Mouse (Mus musculus): Measurements from ENCODE around the gene Sp1. TPM values are rescaled to one million over a fixed set of nuclear protein-coding genes. Genes with fewer than 3 reads are reported as not detected.
A peak's percentile ranks its signal among the peaks of the same experiment; 100 is the strongest.

Gene Sp1
- polyA plus RNA-seq, 1 experiment from 2014 or later = 5.0 TPM

DNA sequence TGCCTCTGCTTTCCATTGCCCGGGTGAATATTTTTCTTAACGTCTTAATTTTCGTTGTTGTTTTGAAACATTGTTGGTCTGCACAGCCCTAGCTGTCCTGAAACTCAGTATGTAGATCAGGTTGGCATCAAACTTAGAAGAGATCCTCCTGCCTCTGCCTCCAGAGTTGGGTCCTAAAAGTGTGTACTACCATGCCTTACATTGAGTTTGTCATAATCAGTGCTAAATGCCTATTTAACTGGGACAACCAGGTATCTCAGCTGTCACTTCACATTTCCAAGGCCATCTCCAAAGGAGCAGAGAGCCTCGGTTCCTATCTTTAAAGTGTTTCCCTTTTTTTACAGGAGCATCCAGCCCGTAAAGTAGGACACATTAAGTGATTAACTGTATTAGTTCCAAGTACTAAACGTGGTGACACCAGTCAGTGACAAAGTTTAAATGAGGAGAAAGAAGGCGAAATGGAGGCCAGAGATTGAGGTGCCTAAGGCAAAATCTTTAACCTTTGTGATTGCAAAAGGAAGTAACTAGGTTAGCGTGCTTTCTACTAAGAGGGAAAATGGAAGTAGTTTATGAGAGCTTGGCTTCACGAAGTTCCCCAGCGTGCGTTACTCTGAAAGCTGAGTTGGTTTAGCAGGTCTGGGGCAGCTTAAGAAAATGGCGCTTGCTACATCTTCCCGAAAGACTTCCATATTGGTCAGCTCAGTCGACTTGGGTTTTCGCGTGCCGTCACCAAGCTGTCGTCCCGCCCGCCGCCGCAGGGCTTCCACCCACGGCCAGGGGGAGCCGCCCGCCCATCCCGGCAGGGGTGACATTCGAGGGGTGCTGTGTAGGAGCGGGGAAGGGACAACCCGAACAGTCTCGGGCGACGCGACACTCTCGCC, 1.1 kb upstream of the Sp1 start:
- Histone ChIP-seq H3K9me3 (replicated peaks; ENCODE audit: control insufficient read depth, low read length) (no peaks in the 10 kb centered on the region), H3K4me1 (ENCODE audit: control insufficient read depth, insufficient read depth, low read length) (peaks cover 32% of the 10 kb centered on the region), H3K4me2 (ENCODE audit: low read depth, low read length) (peak overlapping the region; percentile 65), H3K27ac (ENCODE audit: low read length) (peak overlapping the region; percentile 99), H3K9ac (ENCODE audit: low read length) (peak overlapping the region; percentile 80), H3K36me3 (ENCODE audit: control insufficient read depth, insufficient read depth) (peaks cover 18% of the 10 kb centered on the region), H3K4me3 (ENCODE audit: low read length) (peak overlapping the region; percentile 56), H3K27me3 (ENCODE audit: control insufficient read depth, insufficient read depth, low read length) (no peaks in the 10 kb centered on the region)
- ATAC-seq (replicated peaks; ENCODE audit: extremely low read depth, insufficient read depth, low FRiP score) = peak; percentile 14; the same call in 1 of the 2 replicates
- 16% methylated on average over 34 of the region's 34 CpGs for WGBS

DNA sequence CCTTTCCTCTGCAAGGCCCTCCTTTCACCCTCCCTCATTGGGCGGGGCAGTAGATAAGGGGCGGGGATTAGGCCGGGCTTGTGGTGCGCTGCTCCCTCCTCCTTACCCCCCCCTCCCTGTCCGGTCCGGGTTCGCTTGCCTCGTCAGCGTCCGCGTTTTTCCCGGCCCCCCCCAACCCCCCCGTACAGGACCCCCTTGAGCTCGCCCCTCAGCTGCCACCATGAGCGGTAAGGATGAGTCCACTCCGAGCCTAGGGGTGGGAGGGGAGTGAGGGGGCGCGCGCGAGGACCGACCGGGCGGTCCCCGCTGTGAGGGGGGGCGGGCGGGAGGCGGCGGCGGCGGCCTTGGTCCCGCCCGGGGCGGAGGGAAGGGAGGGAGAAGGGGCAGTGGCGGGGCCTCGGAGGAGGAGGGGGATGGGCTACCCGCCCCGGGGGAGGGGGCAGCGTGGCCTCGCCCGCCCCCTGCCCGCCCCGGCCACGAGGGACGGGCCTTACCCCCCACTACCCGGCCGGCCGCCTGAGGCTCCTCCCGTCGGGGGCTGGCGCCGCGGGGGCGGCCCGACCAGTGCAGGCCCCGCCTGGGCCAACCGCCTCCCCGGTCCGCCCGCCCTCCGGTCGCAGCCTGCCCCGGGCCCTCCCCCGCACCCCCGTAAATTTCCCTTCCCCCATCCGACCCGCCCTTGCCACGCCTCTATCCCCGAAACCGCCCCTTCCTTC, 411 bp downstream of the Sp1 start:
- ATAC-seq (replicated peaks; ENCODE audit: extremely low read depth, insufficient read depth, low FRiP score) = peak; percentile 42
- Histone ChIP-seq H3K4me2 (ENCODE audit: low read depth, low read length) (peak overlapping the region; percentile 59), H3K9ac (ENCODE audit: low read length) (peak overlapping the region; percentile 90), H3K27ac (ENCODE audit: low read length) (peak overlapping the region; percentile 98), H3K36me3 (ENCODE audit: control insufficient read depth, insufficient read depth) (peaks cover 27% of the 10 kb centered on the region), H3K9me3 (replicated peaks; ENCODE audit: control insufficient read depth, low read length) (no peaks in the 10 kb centered on the region), H3K27me3 (ENCODE audit: control insufficient read depth, insufficient read depth, low read length) (no peaks in the 10 kb centered on the region), H3K4me1 (ENCODE audit: control insufficient read depth, insufficient read depth, low read length) (peaks cover 34% of the 10 kb centered on the region), H3K4me3 (ENCODE audit: low read length) (peak overlapping the region; percentile 68)
- 2% methylated on average over 32 of the region's 69 CpGs for WGBS

DNA sequence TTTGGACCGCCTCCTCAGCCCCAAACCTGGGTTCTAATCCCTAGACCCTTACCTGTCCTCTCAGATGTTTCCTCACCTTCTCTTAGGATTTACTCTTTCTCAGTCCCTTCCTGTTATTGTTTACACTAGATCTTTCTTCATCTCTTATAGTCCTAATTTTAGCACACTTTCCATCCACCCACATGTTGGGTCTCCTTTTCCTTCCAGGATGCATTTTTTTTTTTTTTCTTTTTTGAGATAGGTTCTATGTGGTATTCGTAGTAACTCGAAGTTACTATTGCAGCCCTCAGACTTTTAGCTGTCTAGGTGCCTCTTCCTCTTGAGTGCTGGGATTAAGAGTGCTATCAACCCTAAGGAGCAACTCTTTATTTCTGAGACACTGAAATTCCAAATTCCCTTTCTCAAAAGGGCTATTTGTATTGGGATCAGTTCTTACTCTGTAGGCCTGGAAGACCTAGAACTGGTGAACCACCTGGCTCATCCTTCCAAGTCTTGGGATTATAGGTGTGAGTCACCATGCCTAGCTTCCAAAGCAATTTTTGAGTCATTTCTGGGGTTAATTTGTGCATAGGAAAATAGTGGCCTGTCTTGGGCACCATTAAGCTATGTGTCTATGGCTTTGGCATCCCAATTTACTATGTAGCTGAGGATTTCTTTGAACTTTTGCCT, 1.1 kb downstream of the Sp1 start:
- peaks cover 39% of the 10 kb centered on the region for H3K4me1 ChIP-seq (ENCODE audit: control insufficient read depth, insufficient read depth, low read length)
- H3K27me3 ChIP-seq (ENCODE audit: control insufficient read depth, insufficient read depth, low read length) = no peaks in the 10 kb centered on the region
- peak overlapping the region; percentile 68 for H3K4me3 ChIP-seq (ENCODE audit: low read length)
- 8% methylated on average over 3 of the region's 3 CpGs for whole genome bisulfite sequencing
- ATAC-seq (replicated peaks; ENCODE audit: extremely low read depth, insufficient read depth, low FRiP score) = no peak
- H3K27ac ChIP-seq (ENCODE audit: low read length) = peak overlapping the region; percentile 98
- peak overlapping the region; percentile 90 for H3K9ac ChIP-seq (ENCODE audit: low read length)
- peak overlapping the region; percentile 59 for H3K4me2 ChIP-seq (ENCODE audit: low read depth, low read length)
- H3K9me3 ChIP-seq (replicated peaks; ENCODE audit: control insufficient read depth, low read length) = no peaks in the 10 kb centered on the region
- H3K36me3 ChIP-seq (ENCODE audit: control insufficient read depth, insufficient read depth) = peaks cover 30% of the 10 kb centered on the region

DNA sequence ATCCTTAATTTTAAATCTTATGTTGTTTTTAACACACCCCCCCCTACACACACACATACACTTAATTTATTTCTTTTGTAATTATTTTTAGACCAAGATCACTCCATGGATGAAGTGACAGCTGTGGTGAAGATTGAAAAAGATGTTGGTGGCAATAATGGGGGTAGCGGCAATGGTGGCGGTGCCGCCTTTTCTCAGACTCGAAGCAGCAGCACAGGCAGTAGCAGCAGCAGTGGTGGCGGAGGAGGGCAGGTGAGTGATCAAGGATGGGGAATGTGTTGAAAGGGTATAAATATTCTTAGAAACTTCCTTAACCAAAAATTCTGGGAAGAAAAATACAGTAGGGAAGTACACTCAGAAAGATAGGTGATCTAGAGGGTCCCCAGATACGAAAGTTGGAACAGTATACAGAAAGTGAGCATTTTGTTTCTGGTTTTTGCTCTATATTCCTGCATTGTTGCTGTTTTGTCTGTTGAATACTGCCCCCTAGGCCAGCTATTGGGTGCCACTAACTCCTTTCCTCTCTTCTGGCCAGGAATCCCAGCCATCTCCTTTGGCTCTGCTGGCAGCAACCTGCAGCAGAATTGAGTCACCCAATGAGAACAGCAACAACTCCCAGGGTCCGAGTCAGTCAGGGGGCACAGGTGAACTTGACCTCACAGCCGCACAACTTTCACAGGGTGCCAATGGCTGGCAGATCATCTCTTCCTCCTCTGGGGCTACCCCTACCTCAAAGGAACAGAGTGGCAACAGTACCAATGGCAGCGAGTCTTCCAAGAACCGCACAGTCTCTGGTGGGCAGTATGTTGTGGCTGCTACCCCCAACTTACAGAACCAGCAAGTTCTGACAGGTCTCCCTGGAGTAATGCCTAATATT, 2.0 kb downstream of the Sp1 start:
- no peak overlapping the region for H3K9ac ChIP-seq (ENCODE audit: low read length)
- no peak for ATAC-seq (replicated peaks; ENCODE audit: extremely low read depth, insufficient read depth, low FRiP score)
- H3K27ac ChIP-seq (ENCODE audit: low read length) = no peak overlapping the region
- H3K36me3 ChIP-seq (ENCODE audit: control insufficient read depth, insufficient read depth) = peaks cover 34% of the 10 kb centered on the region
- H3K9me3 ChIP-seq (replicated peaks; ENCODE audit: control insufficient read depth, low read length) = no peaks in the 10 kb centered on the region
- 92% methylated on average over 10 of the region's 10 CpGs for WGBS
- H3K4me3 ChIP-seq (ENCODE audit: low read length) = no peak overlapping the region
- no peaks in the 10 kb centered on the region for H3K27me3 ChIP-seq (ENCODE audit: control insufficient read depth, insufficient read depth, low read length)
- H3K4me2 ChIP-seq (ENCODE audit: low read depth, low read length) = no peak overlapping the region
- peaks cover 39% of the 10 kb centered on the region for H3K4me1 ChIP-seq (ENCODE audit: control insufficient read depth, insufficient read depth, low read length)

DNA sequence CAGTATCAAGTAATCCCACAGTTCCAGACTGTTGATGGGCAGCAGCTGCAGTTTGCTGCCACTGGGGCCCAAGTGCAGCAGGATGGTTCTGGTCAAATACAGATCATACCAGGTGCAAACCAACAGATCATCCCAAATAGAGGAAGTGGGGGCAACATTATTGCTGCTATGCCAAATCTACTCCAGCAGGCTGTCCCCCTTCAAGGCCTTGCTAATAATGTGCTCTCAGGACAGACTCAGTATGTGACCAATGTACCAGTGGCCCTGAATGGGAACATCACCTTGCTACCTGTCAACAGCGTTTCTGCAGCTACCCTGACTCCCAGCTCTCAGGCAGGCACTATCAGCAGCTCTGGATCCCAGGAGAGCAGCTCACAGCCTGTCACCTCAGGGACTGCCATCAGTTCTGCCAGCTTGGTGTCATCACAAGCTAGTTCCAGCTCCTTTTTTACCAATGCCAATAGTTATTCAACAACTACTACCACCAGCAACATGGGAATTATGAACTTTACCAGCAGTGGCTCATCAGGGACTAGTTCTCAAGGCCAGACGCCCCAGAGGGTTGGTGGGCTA, 2.7 kb downstream of the Sp1 start:
- ATAC-seq (replicated peaks; ENCODE audit: extremely low read depth, insufficient read depth, low FRiP score) = no peak
- H3K4me2 ChIP-seq (ENCODE audit: low read depth, low read length) = no peak overlapping the region
- no peak overlapping the region for H3K4me3 ChIP-seq (ENCODE audit: low read length)
- H3K27me3 ChIP-seq (ENCODE audit: control insufficient read depth, insufficient read depth, low read length) = no peaks in the 10 kb centered on the region
- WGBS = 68% methylated on average over 2 of the region's 2 CpGs
- H3K9ac ChIP-seq (ENCODE audit: low read length) = no peak overlapping the region
- H3K36me3 ChIP-seq (ENCODE audit: control insufficient read depth, insufficient read depth) = peaks cover 37% of the 10 kb centered on the region
- no peaks in the 10 kb centered on the region for H3K9me3 ChIP-seq (replicated peaks; ENCODE audit: control insufficient read depth, low read length)
- peaks cover 39% of the 10 kb centered on the region for H3K4me1 ChIP-seq (ENCODE audit: control insufficient read depth, insufficient read depth, low read length)
- H3K27ac ChIP-seq (ENCODE audit: low read length) = no peak overlapping the region

DNA sequence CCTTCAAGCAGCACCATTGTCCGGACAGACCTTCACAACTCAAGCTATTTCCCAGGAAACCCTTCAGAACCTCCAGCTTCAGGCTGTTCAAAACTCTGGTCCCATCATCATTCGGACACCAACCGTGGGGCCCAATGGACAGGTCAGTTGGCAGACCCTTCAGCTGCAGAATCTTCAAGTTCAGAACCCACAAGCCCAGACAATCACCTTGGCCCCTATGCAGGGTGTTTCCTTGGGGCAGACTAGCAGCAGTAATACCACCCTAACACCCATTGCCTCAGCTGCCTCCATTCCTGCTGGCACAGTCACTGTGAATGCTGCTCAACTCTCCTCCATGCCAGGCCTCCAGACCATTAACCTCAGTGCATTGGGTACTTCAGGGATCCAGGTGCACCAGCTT, 3.3 kb downstream of the Sp1 start:
- WGBS = 90% methylated on average over 3 of the region's 3 CpGs
- H3K4me2 ChIP-seq (ENCODE audit: low read depth, low read length) = peak overlapping the region; percentile 29
- H3K36me3 ChIP-seq (ENCODE audit: control insufficient read depth, insufficient read depth) = peaks cover 37% of the 10 kb centered on the region
- H3K4me1 ChIP-seq (ENCODE audit: control insufficient read depth, insufficient read depth, low read length) = peaks cover 39% of the 10 kb centered on the region
- H3K4me3 ChIP-seq (ENCODE audit: low read length) = peak overlapping the region; percentile 16; the same call in 1 of the 2 replicates
- no peak for ATAC-seq (replicated peaks; ENCODE audit: extremely low read depth, insufficient read depth, low FRiP score)
- H3K9me3 ChIP-seq (replicated peaks; ENCODE audit: control insufficient read depth, low read length) = no peaks in the 10 kb centered on the region
- no peak overlapping the region for H3K9ac ChIP-seq (ENCODE audit: low read length)
- H3K27ac ChIP-seq (ENCODE audit: low read length) = no peak overlapping the region
- H3K27me3 ChIP-seq (ENCODE audit: control insufficient read depth, insufficient read depth, low read length) = no peaks in the 10 kb centered on the region

DNA sequence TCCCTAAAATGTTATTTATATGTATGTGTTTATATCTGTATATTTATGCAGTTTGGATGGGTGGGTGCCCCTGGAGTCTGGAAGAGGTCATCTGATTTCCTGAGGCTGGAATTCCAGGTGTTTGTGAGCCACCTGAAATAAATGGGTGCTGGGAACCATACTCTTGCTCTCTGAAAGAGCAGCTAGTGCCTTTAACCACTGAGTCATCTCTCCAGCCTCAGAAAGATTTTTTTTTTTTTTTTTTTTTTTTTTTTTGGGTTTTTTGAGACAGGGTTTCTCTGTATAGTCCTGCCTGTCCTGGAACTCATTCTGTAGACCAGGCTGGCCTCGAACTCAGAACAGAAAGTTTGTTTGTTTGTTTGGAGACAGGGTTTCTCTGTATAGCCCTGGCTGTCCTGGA, 5.1 kb downstream of the Sp1 start:
- ATAC-seq (replicated peaks; ENCODE audit: extremely low read depth, insufficient read depth, low FRiP score) = no peak
- Histone ChIP-seq H3K36me3 (ENCODE audit: control insufficient read depth, insufficient read depth) (peaks cover 37% of the 10 kb centered on the region), H3K4me3 (ENCODE audit: low read length) (no peak overlapping the region), H3K4me1 (ENCODE audit: control insufficient read depth, insufficient read depth, low read length) (peaks cover 39% of the 10 kb centered on the region), H3K4me2 (ENCODE audit: low read depth, low read length) (no peak overlapping the region), H3K9me3 (replicated peaks; ENCODE audit: control insufficient read depth, low read length) (no peaks in the 10 kb centered on the region), H3K27ac (ENCODE audit: low read length) (no peak overlapping the region), H3K9ac (ENCODE audit: low read length) (no peak overlapping the region), H3K27me3 (ENCODE audit: control insufficient read depth, insufficient read depth, low read length) (no peaks in the 10 kb centered on the region)
- 88% methylated on average over 1 of the region's 1 CpGs for WGBS

DNA sequence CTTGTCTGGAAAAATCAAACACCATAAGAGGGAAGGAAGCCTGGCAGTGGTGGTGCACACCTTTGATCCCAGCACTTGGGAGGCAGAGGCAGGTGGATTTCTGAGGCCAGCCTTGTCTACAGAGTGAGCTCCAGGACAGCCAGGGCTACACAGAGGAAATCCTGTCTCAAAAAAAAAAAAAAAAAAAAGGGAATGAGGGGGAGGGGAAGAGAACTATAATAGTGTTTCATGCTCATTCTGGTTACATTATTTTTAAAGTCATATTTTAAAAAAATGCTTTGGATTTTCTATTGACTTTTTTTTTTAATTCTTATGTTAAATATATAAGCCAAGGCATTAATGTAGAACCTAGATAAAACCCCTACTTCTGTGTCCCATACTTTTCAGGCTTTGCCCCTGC, 7.7 kb downstream of the Sp1 start:
- Histone ChIP-seq H3K9ac (ENCODE audit: low read length) (no peak overlapping the region), H3K27me3 (ENCODE audit: control insufficient read depth, insufficient read depth, low read length) (no peaks in the 10 kb centered on the region), H3K4me3 (ENCODE audit: low read length) (no peak overlapping the region), H3K27ac (ENCODE audit: low read length) (no peak overlapping the region), H3K9me3 (replicated peaks; ENCODE audit: control insufficient read depth, low read length) (no peaks in the 10 kb centered on the region), H3K4me1 (ENCODE audit: control insufficient read depth, insufficient read depth, low read length) (peaks cover 28% of the 10 kb centered on the region), H3K36me3 (ENCODE audit: control insufficient read depth, insufficient read depth) (peaks cover 29% of the 10 kb centered on the region), H3K4me2 (ENCODE audit: low read depth, low read length) (no peak overlapping the region)
- ATAC-seq (replicated peaks; ENCODE audit: extremely low read depth, insufficient read depth, low FRiP score) = no peak

Data from heart, embryonic 16.5 days (tissue).